Mouse (Mus musculus) ES-E14 (cell line): Measurements from ENCODE around the gene Ppp6r1.

Experiments used
- CHD2 ChIP-seq: IDR thresholded peaks from 2 replicates; pipeline ENCODE4 v1.6.1; 2014; ENCODE audit warnings: mild to moderate bottlenecking, low read depth, low read length, inconsistent platforms
- HCFC1 ChIP-seq: IDR thresholded peaks from 2 replicates; pipeline ENCODE4 v1.6.1; 2012; ENCODE audit warnings: low read length, inconsistent platforms, borderline replicate concordance; ENCODE audit not compliant: insufficient read depth
- MAFK ChIP-seq: IDR thresholded peaks from 2 replicates; pipeline ENCODE4 v1.6.1; 2014; ENCODE audit warnings: mild to moderate bottlenecking, low read depth, low read length, inconsistent platforms; ENCODE audit not compliant: insufficient read depth
- ZC3H11A ChIP-seq: IDR thresholded peaks from 2 replicates; pipeline ENCODE4 v1.6.1; 2012; ENCODE audit warnings: low read depth, mild to moderate bottlenecking, inconsistent platforms, low read length, borderline replicate concordance
- ZNF384 ChIP-seq: IDR thresholded peaks from 2 replicates; pipeline ENCODE4 v1.6.1; 2012; ENCODE audit warnings: low read depth, low read length, inconsistent platforms

GRCm38 (mm10) chr7:4602969-4603368 is 55.9 kb downstream of the Ppp6r1 start:
- TF ChIP-seq HCFC1 (no peak), MAFK (no peak), ZNF384 (no peak), CHD2 (no peak), ZC3H11A (no peak)
